Mouse (Mus musculus): Measurements from ENCODE around the gene Smurf2. TPM values are rescaled to one million over a fixed set of nuclear protein-coding genes. Genes with fewer than 3 reads are reported as not detected.
A peak's percentile ranks its signal among the peaks of the same experiment; 100 is the strongest.

Smurf2 gene
- polyA plus RNA-seq, 1 experiment from 2014 or later = 20.0 TPM

GRCm38 (mm10) chr11:106779388-106780088 lies 141.0 kb downstream of the Smurf2 start, which contains the start of gene Polg2:
TSS of gene Polg2 (minus strand) at chr11:106779537.
- Histone ChIP-seq H3K27ac (ENCODE audit: low read length) (peak within 1 kb of the TSS; percentile 95), H3K9me3 (ENCODE audit: low read length) (no peaks in the 10 kb centered on the region), H3K4me1 (ENCODE audit: insufficient read depth, low read depth, low read length) (peaks cover 7% of the 10 kb centered on the region; the same call in 1 of the 2 replicates), H3K4me2 (replicated peaks; ENCODE audit: low read depth, low read length) (peak within 1 kb of the TSS; percentile 91), H3K9ac (replicated peaks; ENCODE audit: low read depth) (peak within 1 kb of the TSS; percentile 75), H3K27me3 (replicated peaks; ENCODE audit: insufficient read depth, low read length) (no peaks in the 10 kb centered on the region), H3K4me3 (ENCODE audit: low read depth, low read length) (peak within 1 kb of the TSS; percentile 68), H3K36me3 (ENCODE audit: insufficient read depth, low read length) (peaks cover 33% of the 10 kb centered on the region; the same call in 1 of the 2 replicates)
- 1% methylated on average over 30 of the region's 30 CpGs for WGBS
- TF ChIP-seq CTCF (IDR thresholded peaks at IDR 0.05) (peak; percentile 4; the same call in 1 of the 2 replicates), EP300 (IDR thresholded peaks at IDR 0.05) (peak; percentile 67; the same call in 1 of the 2 replicates)
- DNase-seq (ENCODE audit: low spot score) = peak; percentile 98
- peak; percentile 98 for ATAC-seq

GRCm38 (mm10) chr11:106778589-106779387 lies 141.7 kb downstream of the Smurf2 start:
- peak; percentile 67 for ATAC-seq
- TF ChIP-seq EP300 (IDR thresholded peaks at IDR 0.05) (no peak), CTCF (IDR thresholded peaks at IDR 0.05) (no peak; the same call in 1 of the 2 replicates)
- Histone ChIP-seq H3K4me1 (ENCODE audit: insufficient read depth, low read depth, low read length) (peaks cover 7% of the 10 kb centered on the region; the same call in 1 of the 2 replicates), H3K4me3 (ENCODE audit: low read depth, low read length) (peak overlapping the region; percentile 68), H3K27me3 (replicated peaks; ENCODE audit: insufficient read depth, low read length) (no peaks in the 10 kb centered on the region), H3K27ac (ENCODE audit: low read length) (peak overlapping the region; percentile 95), H3K36me3 (ENCODE audit: insufficient read depth, low read length) (peaks cover 32% of the 10 kb centered on the region; the same call in 1 of the 2 replicates), H3K9me3 (ENCODE audit: low read length) (no peaks in the 10 kb centered on the region), H3K4me2 (replicated peaks; ENCODE audit: low read depth, low read length) (peak overlapping the region; percentile 91), H3K9ac (replicated peaks; ENCODE audit: low read depth) (peak overlapping the region; percentile 75)
- peak; percentile 48 for DNase-seq (ENCODE audit: low spot score)
- 2% methylated on average over 38 of the region's 39 CpGs for WGBS

GRCm38 (mm10) chr11:106778132-106778531 lies 142.4 kb downstream of the Smurf2 start:
- TF ChIP-seq EP300 (IDR thresholded peaks at IDR 0.05) = no peak
- no peak for TF ChIP-seq CTCF (IDR thresholded peaks at IDR 0.05)
- 85% methylated on average over 7 of the region's 7 CpGs for WGBS
- DNase-seq (ENCODE audit: low spot score) (no peak), ATAC-seq (no peak)
- Histone ChIP-seq H3K36me3 (ENCODE audit: insufficient read depth, low read length) (peaks cover 27% of the 10 kb centered on the region; the same call in 1 of the 2 replicates), H3K27ac (ENCODE audit: low read length) (no peak overlapping the region), H3K4me2 (replicated peaks; ENCODE audit: low read depth, low read length) (peak overlapping the region; percentile 9; the same call in 1 of the 2 replicates), H3K4me1 (ENCODE audit: insufficient read depth, low read depth, low read length) (peaks cover 7% of the 10 kb centered on the region; the same call in 1 of the 2 replicates), H3K27me3 (replicated peaks; ENCODE audit: insufficient read depth, low read length) (no peaks in the 10 kb centered on the region), H3K9me3 (ENCODE audit: low read length) (no peaks in the 10 kb centered on the region), H3K9ac (replicated peaks; ENCODE audit: low read depth) (no peak overlapping the region), H3K4me3 (ENCODE audit: low read depth, low read length) (peak overlapping the region; percentile 68; the same call in 1 of the 2 replicates)

GRCm38 (mm10) chr11:106777395-106777794 lies 143.1 kb downstream of the Smurf2 start:
- Histone ChIP-seq H3K36me3 (ENCODE audit: insufficient read depth, low read length) (peaks cover 27% of the 10 kb centered on the region; the same call in 1 of the 2 replicates), H3K4me3 (ENCODE audit: low read depth, low read length) (no peak overlapping the region), H3K9me3 (ENCODE audit: low read length) (no peaks in the 10 kb centered on the region), H3K4me2 (replicated peaks; ENCODE audit: low read depth, low read length) (no peak overlapping the region), H3K27ac (ENCODE audit: low read length) (no peak overlapping the region), H3K4me1 (ENCODE audit: insufficient read depth, low read depth, low read length) (peaks cover 7% of the 10 kb centered on the region; the same call in 1 of the 2 replicates), H3K27me3 (replicated peaks; ENCODE audit: insufficient read depth, low read length) (no peaks in the 10 kb centered on the region), H3K9ac (replicated peaks; ENCODE audit: low read depth) (no peak overlapping the region)
- DNase-seq (ENCODE audit: low spot score) (no peak), ATAC-seq (no peak)
- WGBS = 81% methylated on average over 3 of the region's 3 CpGs
- TF ChIP-seq EP300 (IDR thresholded peaks at IDR 0.05) = no peak
- no peak for TF ChIP-seq CTCF (IDR thresholded peaks at IDR 0.05)

GRCm38 (mm10) chr11:106776960-106777359 lies 143.6 kb downstream of the Smurf2 start:
- DNase-seq (ENCODE audit: low spot score) (peak; percentile 73), ATAC-seq (no peak)
- H3K4me1 ChIP-seq (ENCODE audit: insufficient read depth, low read depth, low read length) = peaks cover 7% of the 10 kb centered on the region; the same call in 1 of the 2 replicates
- TF ChIP-seq EP300 (IDR thresholded peaks at IDR 0.05) = no peak
- TF ChIP-seq CTCF (IDR thresholded peaks at IDR 0.05) = no peak
- H3K27me3 ChIP-seq (replicated peaks; ENCODE audit: insufficient read depth, low read length) = no peaks in the 10 kb centered on the region
- WGBS = 74% methylated on average over 4 of the region's 4 CpGs
- no peaks in the 10 kb centered on the region for H3K9me3 ChIP-seq (ENCODE audit: low read length)
- H3K4me3 ChIP-seq (ENCODE audit: low read depth, low read length) = no peak overlapping the region
- peaks cover 27% of the 10 kb centered on the region; the same call in 1 of the 2 replicates for H3K36me3 ChIP-seq (ENCODE audit: insufficient read depth, low read length)
- H3K4me2 ChIP-seq (replicated peaks; ENCODE audit: low read depth, low read length) = no peak overlapping the region
- H3K27ac ChIP-seq (ENCODE audit: low read length) = no peak overlapping the region
- no peak overlapping the region for H3K9ac ChIP-seq (replicated peaks; ENCODE audit: low read depth)

GRCm38 (mm10) chr11:106773061-106773460 lies 147.5 kb downstream of the Smurf2 start:
- no peak for TF ChIP-seq EP300 (IDR thresholded peaks at IDR 0.05)
- TF ChIP-seq CTCF (IDR thresholded peaks at IDR 0.05) = no peak
- no peak overlapping the region for H3K4me3 ChIP-seq (ENCODE audit: low read depth, low read length)
- no peak overlapping the region for H3K9ac ChIP-seq (replicated peaks; ENCODE audit: low read depth)
- no peaks in the 10 kb centered on the region for H3K9me3 ChIP-seq (ENCODE audit: low read length)
- H3K4me2 ChIP-seq (replicated peaks; ENCODE audit: low read depth, low read length) = no peak overlapping the region
- peaks cover 33% of the 10 kb centered on the region; the same call in 1 of the 2 replicates for H3K36me3 ChIP-seq (ENCODE audit: insufficient read depth, low read length)
- no peak overlapping the region for H3K27ac ChIP-seq (ENCODE audit: low read length)
- no peaks in the 10 kb centered on the region for H3K27me3 ChIP-seq (replicated peaks; ENCODE audit: insufficient read depth, low read length)
- H3K4me1 ChIP-seq (ENCODE audit: insufficient read depth, low read depth, low read length) = no peaks in the 10 kb centered on the region
- ATAC-seq = no peak
- 93% methylated on average over 9 of the region's 9 CpGs for WGBS
- no peak for DNase-seq (ENCODE audit: low spot score)

Measured in lung, postnatal 0 days (tissue).